Mouse (Mus musculus) liver, adult 2 months (tissue): ENCODE measurements at regions not wholly inside any gene's neighbourhood (a gene's known extent, or its start where the extent isn't known, plus 50 kb on each side); places are given as distances from the start of the nearest gene placed in this dataset.

Experiments used
- CTCF ChIP-seq: fragments of 200-500 bp; IDR thresholded peaks from 2 replicates; pipeline ENCODE4 v1.5.1; 2011; ENCODE audit warnings: low read depth, low read length, control low read depth
- POLR2A ChIP-seq: fragments of 200-500 bp; IDR thresholded peaks from 2 replicates; pipeline ENCODE4 v1.6.1; 2011; ENCODE audit warnings: low read length, control low read depth; ENCODE audit not compliant: insufficient read depth; ENCODE audit errors: extremely low read depth

GRCm38 (mm10) chr15:36877501-36877900 is 130.1 kb downstream of the Zfp706 start:
- TF ChIP-seq CTCF (no peak), POLR2A (no peak)
